Mouse (Mus musculus) ES-E14 (cell line): Measurements from ENCODE around the gene Abcc9.

ENCODE experiments used
- HCFC1 ChIP-seq: IDR thresholded peaks from 2 replicates; pipeline ENCODE4 v1.6.1; 2012; ENCODE audit warnings: low read length, inconsistent platforms, borderline replicate concordance; ENCODE audit not compliant: insufficient read depth
- ZC3H11A ChIP-seq: IDR thresholded peaks from 2 replicates; pipeline ENCODE4 v1.6.1; 2012; ENCODE audit warnings: low read depth, mild to moderate bottlenecking, inconsistent platforms, low read length, borderline replicate concordance

DNA sequence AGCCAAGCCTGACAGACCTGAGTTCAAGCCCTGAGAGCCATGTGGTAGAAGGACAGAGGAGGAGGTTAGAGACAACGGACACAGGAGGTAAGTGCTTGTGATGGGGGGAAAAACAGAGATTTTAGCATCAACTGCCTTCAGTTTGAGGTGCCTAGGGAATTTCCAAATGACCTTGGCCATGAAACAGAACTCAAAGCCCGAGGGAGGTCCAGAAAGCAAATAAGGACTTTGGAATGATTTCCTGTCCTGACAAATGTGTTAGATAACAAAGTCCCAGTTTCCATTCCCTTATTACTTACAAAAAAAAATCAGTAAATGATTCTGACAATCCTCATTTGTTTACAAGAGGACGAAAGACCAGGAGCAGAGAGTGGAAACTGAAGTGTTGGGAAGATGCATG, 52.8 kb downstream of the Abcc9 start:
- TF ChIP-seq HCFC1: no peak
- no peak for TF ChIP-seq ZC3H11A
